Mouse (Mus musculus): Measurements from ENCODE around the gene Lrp6.

Lrp6 gene

GRCm38 (mm10) chr6:134591614-134592013, 24.8 kb upstream of the Lrp6 start:
- no peak for TF ChIP-seq GATA4 (IDR thresholded peaks at IDR 0.05; ENCODE audit: insufficient replicate concordance, low read length)

- no peak for TF ChIP-seq GATA4 (IDR thresholded peaks at IDR 0.05; ENCODE audit: insufficient replicate concordance, low read length)
These were observed 19.5 kb upstream of the Lrp6 start for GRCm38 (mm10) chr6:134586241-134586640.

GRCm38 (mm10) chr6:134584616-134585015, 17.9 kb upstream of the Lrp6 start:
- TF ChIP-seq GATA4 (IDR thresholded peaks at IDR 0.05; ENCODE audit: insufficient replicate concordance, low read length), result no peak

- TF ChIP-seq GATA4 (IDR thresholded peaks at IDR 0.05; ENCODE audit: insufficient replicate concordance, low read length), result no peak
These were observed 15.3 kb upstream of the Lrp6 start for GRCm38 (mm10) chr6:134582110-134582509.

- no peak for TF ChIP-seq GATA4 (IDR thresholded peaks at IDR 0.05; ENCODE audit: insufficient replicate concordance, low read length)
These were observed 12.7 kb upstream of the Lrp6 start for GRCm38 (mm10) chr6:134579506-134579905.

DNA sequence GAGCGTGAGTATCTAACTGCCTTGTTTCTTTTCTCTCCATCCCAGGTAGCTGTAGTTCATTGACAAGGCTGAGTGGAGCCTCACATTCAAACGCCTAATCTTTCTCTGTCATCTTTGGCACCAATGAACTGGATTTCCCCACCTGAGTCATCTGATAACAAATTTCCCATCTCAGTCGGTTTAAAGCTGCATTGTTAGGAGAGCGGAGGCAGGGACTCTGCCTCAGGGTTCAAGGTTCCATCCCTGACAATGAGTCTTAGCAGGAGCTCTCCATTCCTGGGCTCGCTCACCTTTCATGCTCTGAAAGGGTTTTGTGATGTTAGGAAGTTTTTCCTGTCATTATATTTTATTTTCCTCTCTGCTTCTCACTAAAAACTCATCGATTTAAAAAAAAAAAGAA, 11.3 kb upstream of the Lrp6 start:
- TF ChIP-seq GATA4 (IDR thresholded peaks at IDR 0.05; ENCODE audit: insufficient replicate concordance, low read length), result no peak

- peak; percentile 97 for TF ChIP-seq GATA4 (IDR thresholded peaks at IDR 0.05; ENCODE audit: insufficient replicate concordance, low read length)
These were observed 8.6 kb upstream of the Lrp6 start for GRCm38 (mm10) chr6:134575288-134575741.

DNA sequence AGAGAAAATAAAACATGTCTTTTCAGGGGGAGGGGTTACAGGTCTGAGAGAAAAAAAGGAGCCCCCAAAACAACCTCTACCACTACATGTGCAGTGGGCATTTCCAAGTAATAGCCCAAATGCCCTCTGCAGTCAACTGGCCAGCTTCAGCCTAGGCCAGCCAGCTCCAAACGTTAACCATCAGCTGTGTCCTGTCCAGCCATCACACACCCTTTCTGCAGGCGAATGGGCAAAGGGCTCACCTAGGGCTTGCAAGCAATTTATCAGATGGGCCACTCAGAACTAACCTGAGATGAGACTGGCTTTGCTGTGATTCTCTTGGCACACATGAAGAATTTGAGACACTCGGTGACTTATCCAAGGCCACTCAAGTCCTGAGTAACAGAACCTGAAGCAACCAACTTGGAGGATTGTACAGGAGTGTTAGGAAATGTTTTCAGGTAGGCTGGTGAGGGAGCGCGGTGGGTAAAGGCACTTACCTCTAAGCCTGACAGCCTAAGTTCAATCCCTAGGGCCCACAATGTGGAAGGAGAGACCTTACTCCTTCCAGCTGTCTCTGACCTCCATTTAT, 1.3 kb upstream of the Lrp6 start:
- TF ChIP-seq GATA4 (IDR thresholded peaks at IDR 0.05; ENCODE audit: insufficient replicate concordance, low read length), result no peak

GRCm38 (mm10) chr6:134566248-134566817, 432 bp downstream of the Lrp6 start:
- no peak for TF ChIP-seq GATA4 (IDR thresholded peaks at IDR 0.05; ENCODE audit: insufficient replicate concordance, low read length)

DNA sequence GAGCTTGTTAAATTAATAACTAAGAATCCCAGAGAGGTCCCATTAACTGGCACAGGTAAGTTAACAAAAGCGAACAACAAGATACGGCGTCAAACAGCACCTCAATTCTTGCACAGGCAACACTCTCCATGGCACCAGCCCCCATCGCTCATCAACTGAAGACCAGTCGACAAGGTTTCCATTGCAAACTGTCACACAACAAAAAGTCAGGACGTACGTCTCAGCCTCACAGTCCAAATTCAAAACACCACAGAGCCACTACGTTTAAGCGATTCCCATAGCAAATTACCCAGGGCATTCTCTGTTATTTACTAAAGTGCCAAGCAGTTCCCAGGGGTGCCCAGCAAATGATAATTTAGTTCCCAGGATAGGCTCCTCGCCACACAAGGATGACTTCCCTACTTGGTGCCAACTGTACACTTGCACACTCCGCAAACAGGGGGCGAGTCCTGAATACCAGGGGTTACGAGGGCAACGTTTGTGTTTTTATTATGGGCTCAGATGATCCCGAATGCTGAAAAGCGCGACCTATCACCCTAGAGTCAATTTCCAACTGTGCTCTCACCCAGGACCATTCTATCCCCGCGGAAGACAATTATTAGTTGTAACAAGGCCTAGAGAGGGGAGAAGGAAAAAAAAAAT, 1.0 kb downstream of the Lrp6 start:
- TF ChIP-seq GATA4 (IDR thresholded peaks at IDR 0.05; ENCODE audit: insufficient replicate concordance, low read length), result no peak

DNA sequence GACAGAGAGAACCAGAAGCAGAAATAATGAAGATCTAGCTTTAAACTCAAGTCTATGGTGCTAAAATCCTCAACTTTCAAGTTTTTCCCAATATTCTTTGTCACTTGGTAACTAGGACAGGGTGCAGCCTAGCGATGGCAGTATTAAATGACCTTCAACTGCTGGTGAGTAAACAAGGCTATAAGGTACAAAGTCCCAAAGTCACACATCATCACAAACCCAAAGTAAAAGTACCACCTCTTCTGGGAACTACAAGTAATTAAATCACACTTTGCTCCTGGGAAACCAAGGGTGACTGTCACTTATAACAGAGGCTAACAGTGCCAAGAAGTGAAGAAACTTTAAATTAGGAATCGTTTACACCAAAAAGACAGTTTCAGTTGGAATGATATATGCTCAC, 2.2 kb downstream of the Lrp6 start:
- TF ChIP-seq GATA4 (IDR thresholded peaks at IDR 0.05; ENCODE audit: insufficient replicate concordance, low read length), result no peak

DNA sequence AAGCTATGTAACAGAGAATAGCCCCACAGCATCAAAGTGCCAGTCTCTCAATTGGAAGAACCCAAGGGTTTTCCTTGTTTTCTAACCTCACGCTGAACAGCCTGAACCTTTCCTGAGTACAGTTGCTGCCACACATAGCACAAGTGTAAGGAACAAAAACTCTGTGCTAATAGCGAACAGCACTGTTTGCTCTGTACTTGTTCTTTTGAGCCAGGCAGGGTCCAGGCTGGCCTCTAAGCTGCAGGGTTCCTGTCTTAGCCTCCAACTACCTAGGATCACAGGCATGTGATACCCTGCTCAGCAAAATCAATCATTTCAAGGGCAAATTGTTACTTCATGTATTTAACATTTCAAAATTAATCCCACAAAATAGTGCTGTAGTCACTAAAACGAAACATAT, 7.1 kb downstream of the Lrp6 start:
- TF ChIP-seq GATA4 (IDR thresholded peaks at IDR 0.05; ENCODE audit: insufficient replicate concordance, low read length), result no peak

DNA sequence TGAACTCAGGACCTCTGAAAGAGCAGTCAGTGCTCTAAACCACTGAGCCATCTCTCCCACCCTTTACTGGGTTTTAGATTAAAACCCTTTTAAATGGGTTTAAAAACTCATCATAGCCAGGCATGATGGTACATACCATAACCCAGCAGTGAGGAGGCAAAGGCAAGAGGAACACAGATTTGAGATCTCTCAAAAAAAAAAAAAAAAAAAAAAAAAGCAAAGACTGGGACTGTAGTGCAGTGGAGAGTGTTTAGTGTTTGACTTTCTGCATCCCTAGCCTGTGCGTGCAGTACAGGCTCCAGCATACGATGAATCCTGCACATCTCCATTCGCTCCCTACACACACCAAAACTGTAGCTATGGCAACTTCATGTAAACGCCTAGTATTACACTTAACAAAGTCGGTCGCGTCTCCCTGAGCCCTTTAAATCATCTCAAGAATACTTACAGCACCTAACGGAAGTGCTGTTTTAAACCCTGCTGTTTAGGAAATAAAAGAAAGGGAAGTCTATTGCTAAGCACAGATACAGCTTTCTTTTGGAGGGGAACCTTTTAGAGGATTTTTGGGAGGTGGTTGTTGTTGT, 8.1 kb downstream of the Lrp6 start:
- TF ChIP-seq GATA4 (IDR thresholded peaks at IDR 0.05; ENCODE audit: insufficient replicate concordance, low read length), result no peak

GRCm38 (mm10) chr6:134557043-134557442, 9.7 kb downstream of the Lrp6 start:
- TF ChIP-seq GATA4 (IDR thresholded peaks at IDR 0.05; ENCODE audit: insufficient replicate concordance, low read length), result no peak

DNA sequence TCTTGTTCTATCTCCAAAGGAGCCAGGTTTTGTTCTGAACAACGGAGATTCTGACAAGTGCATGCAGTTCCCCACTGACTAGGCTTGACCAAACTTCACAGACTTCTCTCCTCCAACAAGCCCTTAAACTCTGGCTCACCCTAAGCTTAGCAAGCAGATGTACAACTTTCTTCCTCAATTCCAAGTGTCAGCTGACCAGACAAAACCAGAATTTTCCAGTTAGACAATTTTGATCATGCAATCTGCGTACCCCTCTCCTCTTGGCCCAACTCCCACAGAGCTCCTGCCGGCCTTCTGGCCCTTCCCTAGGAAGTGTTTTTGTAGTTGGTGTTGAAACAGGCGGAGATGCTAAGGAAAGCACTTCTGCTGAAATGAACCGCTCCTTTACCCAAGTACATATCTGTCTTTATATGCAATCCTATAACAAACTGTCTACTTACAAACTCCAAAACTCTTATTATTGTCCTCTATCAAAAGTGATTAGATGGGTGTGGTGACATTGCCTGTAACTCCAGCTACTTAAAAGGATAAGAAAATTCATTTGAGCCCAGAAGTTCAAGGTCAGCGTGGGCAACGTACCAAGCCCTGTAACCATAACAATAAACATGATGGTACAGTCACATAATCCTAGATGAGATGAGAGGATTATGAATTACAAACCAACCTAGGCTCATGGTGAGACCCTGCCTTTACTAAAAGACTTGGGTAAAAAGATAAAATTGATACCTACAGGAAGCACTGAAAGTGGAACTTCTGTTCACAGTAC, 10.4 kb downstream of the Lrp6 start:
- TF ChIP-seq GATA4 (IDR thresholded peaks at IDR 0.05; ENCODE audit: insufficient replicate concordance, low read length), result no peak

GRCm38 (mm10) chr6:134555178-134555577, 11.6 kb downstream of the Lrp6 start:
- peak; percentile 78 for TF ChIP-seq GATA4 (IDR thresholded peaks at IDR 0.05; ENCODE audit: insufficient replicate concordance, low read length)
